Mouse (Mus musculus) heart, adult 2 months (tissue): Measurements from ENCODE around the gene Lrrfip1.

ENCODE experiments used
- CTCF ChIP-seq: fragments of 200-600 bp; IDR thresholded peaks from 2 replicates; pipeline ENCODE4 v1.8.1; 2022; ENCODE audit warnings: antibody characterized with exemption, mild to moderate bottlenecking, moderate library complexity
- EP300 ChIP-seq: fragments of 200-500 bp; IDR thresholded peaks from 2 replicates; pipeline ENCODE4 v1.6.1; 2011; ENCODE audit warnings: low read depth, low read length, control low read depth; ENCODE audit not compliant: insufficient read depth

DNA sequence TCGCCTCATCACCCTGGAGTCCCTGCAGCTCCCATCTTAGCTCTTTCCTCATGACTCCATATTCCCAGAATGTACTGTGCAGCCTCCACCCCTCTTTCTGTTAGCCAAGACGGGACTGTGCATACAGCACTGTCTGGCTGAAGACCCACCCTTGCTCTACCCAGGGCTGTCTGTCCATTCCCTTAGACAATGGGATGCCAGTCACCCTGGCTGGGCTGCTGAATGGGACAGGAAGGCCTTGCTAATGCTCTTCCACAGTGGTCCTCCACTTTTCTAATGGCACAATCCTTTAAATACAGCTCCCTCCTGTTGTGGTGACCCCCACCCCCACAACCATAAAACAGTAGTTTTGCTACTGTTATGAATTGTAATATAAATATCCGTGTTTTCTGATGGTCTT lies 12.8 kb downstream of the Lrrfip1 start:
- TF ChIP-seq EP300 (no peak), CTCF (no peak)
